Mouse (Mus musculus) stomach, embryonic 14.5 days (tissue): Measurements from ENCODE around the gene Smox. TPM values are rescaled to one million over a fixed set of nuclear protein-coding genes. Genes with fewer than 3 reads are reported as not detected.

Experiments used
- ATAC-seq: fragments of 200-750 bp; cut with Nextera tagmentation; 2 replicates; pipeline ENCODE4 v1.8.0; 2017; ENCODE audit warnings: low read depth, moderate TSS enrichment; ENCODE audit not compliant: insufficient number of reproducible peaks, insufficient read depth, low FRiP score
- H3K27ac ChIP-seq: fragments of 300-500 bp; sonication (generic); 2 replicates; pipeline ENCODE4 v1.5.1; 2014; ENCODE audit warnings: mild to moderate bottlenecking, low read length, moderate library complexity, mixed read lengths
- H3K27me3 ChIP-seq: fragments of 300-500 bp; sonication (generic); 2 replicates; pipeline ENCODE4 v1.6.1; 2014; ENCODE audit warnings: low read length, control low read depth, mixed read lengths; ENCODE audit not compliant: control insufficient read depth, insufficient read depth
- H3K36me3 ChIP-seq: fragments of 300-500 bp; sonication (generic); 2 replicates; pipeline ENCODE4 v1.6.1; 2014; ENCODE audit warnings: mild to moderate bottlenecking, control low read depth, low read length, moderate library complexity, mixed read lengths; ENCODE audit not compliant: control insufficient read depth, insufficient read depth
- H3K4me1 ChIP-seq: fragments of 300-500 bp; sonication (generic); 2 replicates; pipeline ENCODE4 v1.6.1; 2014; ENCODE audit warnings: low read length, control low read depth, mixed read lengths; ENCODE audit not compliant: control insufficient read depth, insufficient read depth
- H3K4me2 ChIP-seq: fragments of 300-500 bp; sonication (generic); replicated peaks from 2 replicates; pipeline ENCODE4 v1.6.1; 2014; ENCODE audit warnings: low read depth, low read length, control low read depth
- H3K4me3 ChIP-seq: fragments of 300-500 bp; sonication (generic); 2 replicates; pipeline ENCODE4 v1.5.1; 2014; ENCODE audit warnings: low read depth, low read length, control low read depth
- H3K9ac ChIP-seq: fragments of 300-500 bp; sonication (generic); replicated peaks from 2 replicates; pipeline ENCODE4 v1.6.1; 2014; ENCODE audit warnings: low read depth, mild to moderate bottlenecking, control low read depth, low read length, moderate library complexity, mixed read lengths
- H3K9me3 ChIP-seq: fragments of 300-500 bp; sonication (generic); 2 replicates; pipeline ENCODE4 v1.6.1; 2016; ENCODE audit warnings: low read depth, low read length, control low read depth; ENCODE audit not compliant: control insufficient read depth
- WGBS: fragments of 180-500 bp; shearing (Covaris S2); extraction: QIAGEN DNeasy Blood & Tissue Kit; methylation state at CpG from one replicate; pipeline ENCODE4 v1.1.7; 2014; 5-methylcytosine and 5-hydroxymethylcytosine counted together
- polyA plus RNA-seq: library from polyadenylated mRNA; unstranded; fragments of >200 nt; fragmentation: Nextera tagmentation; extraction: Ambion mirVana; gene quantifications from 2 replicates; pipeline ENCODE4 v1.2.1, GENCODE M21; 2014

Gene Smox
- polyA plus RNA-seq, 1 experiment from 2014 or later: 28.5 TPM

DNA sequence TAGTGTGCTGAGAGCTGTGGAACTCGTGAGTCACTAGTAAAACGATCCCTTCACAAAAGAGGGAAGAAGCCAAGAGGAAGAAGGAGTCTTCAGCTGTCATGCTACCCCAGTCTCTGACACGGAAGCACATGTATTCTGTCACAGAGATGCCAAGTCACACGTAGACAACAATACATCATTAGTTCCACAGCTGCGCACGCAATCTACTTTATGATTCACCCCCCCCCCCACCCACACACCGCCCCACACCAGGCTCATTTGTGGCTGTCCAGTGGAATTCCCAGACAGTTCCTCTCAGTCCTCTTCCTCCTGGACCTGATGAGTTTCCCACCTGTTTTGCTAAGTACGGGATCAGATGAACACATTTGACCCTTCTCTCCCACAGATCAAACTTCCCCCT is 12.9 kb upstream of the Smox start:
- H3K9me3 ChIP-seq: no peaks in the 10 kb centered on the region
- H3K4me1 ChIP-seq: no peaks in the 10 kb centered on the region
- H3K4me2 ChIP-seq: no peak overlapping the region
- no peak overlapping the region for H3K27ac ChIP-seq
- no peaks in the 10 kb centered on the region for H3K27me3 ChIP-seq
- no peak for ATAC-seq
- no peak overlapping the region for H3K4me3 ChIP-seq
- H3K36me3 ChIP-seq: no peaks in the 10 kb centered on the region
- 79% methylated on average over 8 of the region's 8 CpGs for WGBS
- H3K9ac ChIP-seq: no peak overlapping the region

DNA sequence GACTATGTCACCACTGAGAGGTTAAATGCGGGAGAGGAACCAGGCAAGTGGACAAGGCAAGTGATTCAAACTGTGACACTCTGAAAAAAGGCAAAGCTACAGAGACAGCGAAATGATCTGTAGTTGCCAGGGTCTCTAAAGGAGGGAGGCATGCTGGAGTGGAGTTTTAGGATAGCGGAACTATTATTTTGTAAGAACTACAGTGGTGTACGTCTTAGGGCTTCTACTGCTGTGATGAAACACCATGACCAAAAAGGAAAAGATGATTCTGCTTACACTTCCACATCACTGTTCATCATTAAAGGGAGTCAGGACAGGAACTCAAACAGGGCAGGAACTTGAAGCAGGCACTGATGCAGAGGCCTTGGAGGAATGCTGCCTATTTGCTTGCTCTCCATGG is 12.4 kb upstream of the Smox start:
- WGBS: 88% methylated on average over 4 of the region's 4 CpGs
- H3K27ac ChIP-seq: no peak overlapping the region
- ATAC-seq: no peak

DNA sequence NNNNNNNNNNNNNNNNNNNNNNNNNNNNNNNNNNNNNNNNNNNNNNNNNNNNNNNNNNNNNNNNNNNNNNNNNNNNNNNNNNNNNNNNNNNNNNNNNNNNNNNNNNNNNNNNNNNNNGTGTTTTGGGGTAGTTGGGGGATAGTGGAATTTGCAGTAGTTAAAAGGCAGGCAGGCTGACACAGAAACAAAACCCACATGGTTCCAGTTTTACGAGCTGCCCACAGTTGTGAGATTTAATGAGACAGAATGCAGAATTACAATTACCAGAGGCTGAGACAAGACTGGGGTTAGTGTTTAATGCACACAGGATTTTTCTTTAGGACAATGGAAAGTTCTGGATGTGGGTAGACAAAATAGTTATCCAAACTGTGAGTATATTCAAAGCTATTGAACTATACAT is 9.6 kb upstream of the Smox start:
- Histone ChIP-seq H3K36me3 (no peaks in the 10 kb centered on the region), H3K4me3 (no peak overlapping the region), H3K9me3 (no peaks in the 10 kb centered on the region), H3K4me2 (no peak overlapping the region), H3K27ac (no peak overlapping the region), H3K9ac (no peak overlapping the region), H3K4me1 (no peaks in the 10 kb centered on the region), H3K27me3 (no peaks in the 10 kb centered on the region)
- 50% methylated on average over 1 of the region's 1 CpGs for WGBS
- ATAC-seq: no peak

More for the DNA sequence above, 12.4 kb upstream of the Smox start:
- Histone ChIP-seq H3K4me3 (no peak overlapping the region), H3K36me3 (no peaks in the 10 kb centered on the region), H3K9ac (no peak overlapping the region), H3K4me2 (no peak overlapping the region), H3K9me3 (no peaks in the 10 kb centered on the region), H3K4me1 (no peaks in the 10 kb centered on the region), H3K27me3 (no peaks in the 10 kb centered on the region)

DNA sequence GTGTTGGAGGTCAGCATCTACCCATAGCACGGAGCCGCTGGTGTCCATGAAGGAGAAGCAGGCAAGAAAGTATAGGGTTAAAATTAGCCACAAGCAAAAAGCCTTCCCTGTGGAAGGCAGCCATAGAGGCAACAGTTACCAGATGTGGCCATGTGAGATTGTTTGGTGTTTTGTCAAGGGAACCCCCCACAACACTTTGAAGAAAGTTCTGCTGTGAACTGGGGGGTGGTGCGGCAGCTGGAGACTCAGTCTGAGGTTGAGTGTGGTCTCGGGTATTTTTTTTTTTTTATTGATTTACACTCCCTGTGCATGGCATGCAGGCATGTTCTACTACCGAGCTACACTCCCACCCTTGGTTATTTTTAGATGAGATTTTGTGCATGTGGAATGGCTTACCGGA is 8.8 kb upstream of the Smox start:
- Histone ChIP-seq H3K9ac (no peak overlapping the region), H3K4me3 (no peak overlapping the region), H3K4me1 (no peaks in the 10 kb centered on the region), H3K27ac (no peak overlapping the region), H3K27me3 (no peaks in the 10 kb centered on the region), H3K36me3 (no peaks in the 10 kb centered on the region), H3K9me3 (no peaks in the 10 kb centered on the region), H3K4me2 (no peak overlapping the region)
- WGBS: 74% methylated on average over 6 of the region's 6 CpGs
- no peak for ATAC-seq

DNA sequence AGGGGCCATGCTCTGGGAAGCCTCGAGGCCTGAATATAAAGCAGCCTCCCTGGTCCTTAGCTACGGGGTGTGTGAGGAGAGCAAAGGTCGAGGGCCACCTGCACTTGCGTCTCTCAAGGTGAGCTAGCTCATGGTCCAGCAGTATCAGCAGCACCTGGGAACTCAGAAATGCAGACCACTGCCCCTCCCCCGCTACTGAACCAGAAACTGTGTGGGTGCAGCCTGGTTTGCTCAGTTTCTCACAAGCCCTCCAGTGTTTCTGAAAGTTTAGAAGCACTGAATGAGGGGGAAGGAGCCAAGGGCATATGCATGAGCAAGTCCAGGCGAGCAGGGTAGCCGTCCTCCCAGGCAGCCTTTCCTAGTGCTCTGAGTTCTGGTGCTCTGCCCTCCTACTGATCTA is 7.7 kb upstream of the Smox start:
- ATAC-seq: no peak
- Histone ChIP-seq H3K4me1 (no peaks in the 10 kb centered on the region), H3K9ac (no peak overlapping the region), H3K4me3 (no peak overlapping the region), H3K27me3 (no peaks in the 10 kb centered on the region), H3K4me2 (no peak overlapping the region), H3K36me3 (no peaks in the 10 kb centered on the region), H3K9me3 (no peaks in the 10 kb centered on the region), H3K27ac (no peak overlapping the region)
- WGBS: 59% methylated on average over 7 of the region's 7 CpGs

GRCm38 (mm10) chr2:131484182-131484581 is 7.1 kb upstream of the Smox start:
- Histone ChIP-seq H3K9ac (no peak overlapping the region), H3K4me3 (no peak overlapping the region), H3K36me3 (no peaks in the 10 kb centered on the region), H3K4me1 (no peaks in the 10 kb centered on the region), H3K9me3 (no peaks in the 10 kb centered on the region), H3K4me2 (no peak overlapping the region), H3K27me3 (no peaks in the 10 kb centered on the region), H3K27ac (no peak overlapping the region)
- 79% methylated on average over 6 of the region's 6 CpGs for WGBS
- no peak for ATAC-seq

DNA sequence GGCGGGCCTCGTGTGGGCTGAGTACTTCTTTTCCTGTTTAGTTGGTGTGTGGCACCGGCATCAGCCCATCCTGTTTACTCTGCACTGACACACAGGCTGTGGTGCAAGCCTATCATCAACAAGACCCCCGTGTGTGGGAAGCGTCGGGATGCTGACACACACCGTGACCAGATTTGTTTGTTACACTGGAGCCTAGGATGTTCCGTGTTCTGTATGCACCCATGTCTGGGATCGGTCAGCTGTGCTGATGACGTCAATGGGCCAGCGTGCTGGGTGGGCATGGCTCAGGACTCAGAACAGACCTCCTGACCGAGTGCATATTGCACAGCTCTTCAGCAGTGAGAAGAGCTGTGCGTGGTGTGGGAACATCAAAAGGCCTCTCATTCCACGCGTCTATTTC is 6.2 kb upstream of the Smox start:
- Histone ChIP-seq H3K9ac (no peak overlapping the region), H3K36me3 (no peaks in the 10 kb centered on the region), H3K4me2 (no peak overlapping the region), H3K4me1 (no peaks in the 10 kb centered on the region), H3K27me3 (no peaks in the 10 kb centered on the region), H3K9me3 (no peaks in the 10 kb centered on the region), H3K4me3 (no peak overlapping the region), H3K27ac (no peak overlapping the region)
- ATAC-seq: no peak
- 89% methylated on average over 15 of the region's 15 CpGs for WGBS

DNA sequence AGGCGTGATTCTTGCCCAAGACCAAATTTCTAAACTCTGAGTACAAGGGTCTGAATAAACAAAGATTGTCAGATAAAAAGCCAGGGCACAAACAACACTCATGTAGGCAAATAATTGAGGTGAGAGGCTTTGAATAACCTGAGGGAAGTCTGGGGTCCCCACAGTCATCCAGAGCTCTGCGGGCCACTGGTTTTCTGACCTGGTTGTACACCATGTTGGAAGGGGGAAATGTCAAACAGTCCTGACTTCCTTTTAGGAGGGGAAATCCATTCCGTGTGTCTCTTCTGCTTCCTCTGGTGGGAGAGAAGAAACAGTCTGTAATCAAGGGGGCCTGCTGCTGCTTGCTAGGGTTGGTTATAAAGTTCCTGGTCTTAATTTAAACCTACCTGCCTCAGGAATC is 5.2 kb upstream of the Smox start:
- Histone ChIP-seq H3K9me3 (no peaks in the 10 kb centered on the region), H3K36me3 (no peaks in the 10 kb centered on the region), H3K4me1 (no peaks in the 10 kb centered on the region), H3K27me3 (no peaks in the 10 kb centered on the region), H3K9ac (no peak overlapping the region), H3K4me2 (no peak overlapping the region), H3K27ac (no peak overlapping the region), H3K4me3 (no peak overlapping the region)
- WGBS: 85% methylated on average over 3 of the region's 3 CpGs
- ATAC-seq: no peak

DNA sequence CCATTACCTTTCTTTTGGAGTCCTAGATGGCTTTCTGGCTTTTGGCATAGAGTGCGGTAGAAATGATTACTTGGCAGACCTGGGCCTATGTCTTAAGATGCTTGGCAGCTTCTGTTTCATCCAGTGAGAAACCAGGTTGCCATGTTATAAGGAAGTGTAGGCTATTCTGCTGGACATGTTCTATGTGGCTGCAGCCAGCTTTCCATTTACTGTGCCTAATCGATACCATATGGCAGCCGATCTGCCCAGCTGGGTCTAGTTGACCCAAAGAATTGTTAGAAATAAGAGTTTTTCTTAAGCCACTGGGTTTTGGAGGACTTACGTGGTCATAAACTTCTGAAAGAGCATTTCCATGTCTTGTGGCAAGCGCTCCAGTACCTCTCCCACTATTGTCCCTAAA is 4.0 kb upstream of the Smox start:
- Histone ChIP-seq H3K27ac (no peak overlapping the region), H3K36me3 (no peaks in the 10 kb centered on the region), H3K4me1 (no peaks in the 10 kb centered on the region; the same call in 1 of the 2 replicates), H3K4me2 (no peak overlapping the region), H3K9me3 (no peaks in the 10 kb centered on the region), H3K9ac (no peak overlapping the region), H3K4me3 (no peak overlapping the region), H3K27me3 (no peaks in the 10 kb centered on the region)
- WGBS: 92% methylated on average over 5 of the region's 5 CpGs
- ATAC-seq: no peak
